Mouse (Mus musculus) hindbrain, embryonic 15.5 days (tissue): Measurements from ENCODE around the gene D3Ertd254e. TPM values are rescaled to one million over a fixed set of nuclear protein-coding genes. Genes with fewer than 3 reads are reported as not detected.

ENCODE experiments used
- polyA plus RNA-seq: library from polyadenylated mRNA; unstranded; fragments of >200 nt; fragmentation: Nextera tagmentation; extraction: Ambion mirVana; gene quantifications from 2 replicates; pipeline ENCODE4 v1.2.1, GENCODE M21; 2015

D3Ertd254e gene
- polyA plus RNA-seq, 1 experiment from 2014 or later = 15.3 TPM

Other genes starting within 250 kb of the D3Ertd254e start
- 97.4 and 101 TPM in 2 replicates for gene Dcun1d1, start 213.6 kb upstream of the D3Ertd254e start, polyA plus RNA-seq
- gene Mccc1, start 150.3 kb upstream of the D3Ertd254e start, polyA plus RNA-seq = 28.5 and 29.0 TPM in 2 replicates
- gene Ccdc144b, start 97.5 kb upstream of the D3Ertd254e start, polyA plus RNA-seq = 0.03 TPM in 1 of 2 replicates, not detected in the other
- 74.9 and 86.2 TPM in 2 replicates for gene Acad9, start 85.0 kb upstream of the D3Ertd254e start, polyA plus RNA-seq
- 1.6 and 2.4 TPM in 2 replicates for gene Qrfpr, start 71.3 kb downstream of the D3Ertd254e start, polyA plus RNA-seq